Mouse (Mus musculus) megakaryocyte, embryonic 14.5 days (primary cell): ENCODE data around the gene Slc7a6os.

Experiments
- FLI1 ChIP-seq: IDR thresholded peaks from 2 replicates; pipeline ENCODE4 v1.6.1; 2012; ENCODE audit warnings: low read length, inconsistent platforms, mixed read lengths
- GATA1 ChIP-seq: IDR thresholded peaks from 3 replicates; pipeline ENCODE4 v1.6.1; 2012; ENCODE audit warnings: mixed read lengths, low read length, inconsistent platforms, borderline replicate concordance

- TF ChIP-seq GATA1 (no peak), FLI1 (no peak)
These were observed 20.8 kb upstream of the Slc7a6os start for GRCm38 (mm10) chr8:106231536-106231935.
